Mouse (Mus musculus): ENCODE results near the gene Rec114.

GRCm38 (mm10) chr9:58691471-58691870 is 52.3 kb downstream of the Rec114 start:
- no peak for TF ChIP-seq CTCF (IDR thresholded peaks at IDR 0.05; ENCODE audit: insufficient read depth, low read depth, low read length)
- TF ChIP-seq POLR2A (IDR thresholded peaks at IDR 0.05; ENCODE audit: insufficient read depth, low read depth, low read length), result no peak
